Mouse (Mus musculus) CH12.LX (cell line): ENCODE data around the gene Ing1.

Source experiments
- CTCF ChIP-seq, 2 experiments: IDR thresholded peaks in 1 of 2; conservative IDR thresholded peaks in 1 of 2; 2 replicates each; pipeline ENCODE4 v1.5.1; 2011 to 2012; ENCODE audit warnings: low read depth in 2 of 2, low read length in 2 of 2, improper control_type of control experiment in 1 of 2, inconsistent platforms in 1 of 2, mild to moderate bottlenecking in 1 of 2, moderate library complexity in 1 of 2
- MAX ChIP-seq: IDR thresholded peaks from 2 replicates; pipeline ENCODE4 v1.6.1; 2011; ENCODE audit warnings: low read length, improper control_type of control experiment
- POLR2A ChIP-seq: IDR thresholded peaks from 2 replicates; pipeline ENCODE4 v1.6.1; 2011; ENCODE audit warnings: low read depth, mild to moderate bottlenecking, improper control_type of control experiment, low read length
- ZC3H11A ChIP-seq: IDR thresholded peaks from 2 replicates; pipeline ENCODE4 v1.6.1; 2012; ENCODE audit warnings: low read depth, mild to moderate bottlenecking, inconsistent platforms, low read length, improper control_type of control experiment
- ZNF384 ChIP-seq: IDR thresholded peaks from 2 replicates; pipeline ENCODE4 v1.6.1; 2012; ENCODE audit warnings: low read depth, low read length, improper control_type of control experiment, inconsistent platforms

DNA sequence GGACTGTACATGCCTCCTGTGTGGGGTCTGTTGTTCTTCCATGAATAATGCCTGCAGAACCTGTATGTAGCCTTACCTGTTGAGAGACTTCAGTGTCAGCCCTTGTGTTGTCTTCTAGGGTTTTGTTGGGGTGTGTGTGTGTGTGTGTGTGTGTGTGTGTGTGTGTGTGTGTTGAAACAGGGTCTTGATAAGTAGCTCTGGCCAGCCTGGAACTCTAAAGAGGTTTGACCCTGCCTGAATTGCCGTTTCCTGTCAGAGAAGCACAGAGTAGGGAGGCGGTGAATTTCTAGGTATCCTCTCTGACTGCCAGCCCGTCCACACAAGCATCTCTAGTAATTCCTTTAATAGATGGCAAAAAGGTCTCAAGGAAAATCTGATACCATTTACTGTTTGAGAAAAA, 4.1 kb downstream of the Ing1 start:
- no peak for TF ChIP-seq CTCF (conservative IDR thresholded peaks at IDR 0.05 in 1 of 2, IDR thresholded peaks at IDR 0.05 in 1 of 2; ENCODE audit: low read depth in 2 of 2, low read length in 2 of 2)
- no peak for TF ChIP-seq POLR2A
- no peak for TF ChIP-seq MAX
- TF ChIP-seq ZC3H11A, result no peak
- TF ChIP-seq ZNF384, result no peak
